8 mouse cellular contexts compared by ENCODE assay signal in genomic region chr6:67535777-67536054, GRCm38 (mm10). TPM values are rescaled to one million over a fixed set of nuclear protein-coding genes. Genes with fewer than 3 reads are reported as not detected.
DNase-seq lines count a peak whose midpoint lies in the region; ATAC-seq and TF ChIP-seq lines count a peak whose summit lies in the region.

Gene Tacstd2, minus strand, starts transcription at chr6:67535796.

- DNase-seq in ES-CJ7 (ENCODE audit: low read depth, low spot score), result peak; percentile 50
- DNase-seq in kidney, adult 2 months, result peak; percentile 44
- DNase-seq in lung, postnatal 14 days, result peak; percentile 35
- DNase-seq in adrenal gland, postnatal 4 days (ENCODE audit: low spot score in 2 of 2), result no peak
- no peak for DNase-seq in left cerebral cortex, adult 18-20 months (ENCODE audit: low spot score in 2 of 2)
- DNase-seq in gastrocnemius, adult 18-20 months (ENCODE audit: low spot score), result no peak
- DNase-seq in natural killer cell, adult 2 months (ENCODE audit: low spot score in 2 of 2), result no peak

- H3K9ac ChIP-seq in embryonic facial prominence, embryonic 12.5 days, result no peak within 1 kb of the TSS

- 3% methylated on average over 8 of the region's 8 CpGs for WGBS in embryonic facial prominence, embryonic 12.5 days
- 6% methylated on average over 8 of the region's 8 CpGs for WGBS in kidney, adult 2 months

- H3K9me3 ChIP-seq in embryonic facial prominence, embryonic 12.5 days, result no peaks in the 10 kb centered on the region

- no peak for TF ChIP-seq CTCF in kidney, adult 2 months (conservative IDR thresholded peaks at IDR 0.05; ENCODE audit: insufficient read depth, insufficient read length, low read depth, low read length)

- no peak for ATAC-seq in embryonic facial prominence, embryonic 12.5 days (ENCODE audit: insufficient number of reproducible peaks, insufficient read depth, low FRiP score, low TSS enrichment)

- TF ChIP-seq POLR2A in kidney, adult 2 months (IDR thresholded peaks at IDR 0.05; ENCODE audit: low read depth, low read length), result no peak

- H3K4me1 ChIP-seq in embryonic facial prominence, embryonic 12.5 days, result peaks cover 5% of the 10 kb centered on the region; the same call in 1 of the 2 replicates
- H3K4me1 ChIP-seq in kidney, adult 2 months (ENCODE audit: control insufficient read depth, insufficient read depth, low read length), result no peaks in the 10 kb centered on the region; the same call in 1 of the 2 replicates

- H3K4me3 ChIP-seq in embryonic facial prominence, embryonic 12.5 days, result peak within 1 kb of the TSS; percentile 40
- peak within 1 kb of the TSS; percentile 62 for H3K4me3 ChIP-seq in kidney, adult 2 months (ENCODE audit: insufficient read depth, low read depth, low read length)

- peaks cover 55% of the 10 kb centered on the region for H3K27me3 ChIP-seq in embryonic facial prominence, embryonic 12.5 days
- H3K27me3 ChIP-seq in kidney, adult 2 months (replicated peaks; ENCODE audit: control insufficient read depth, insufficient read depth, low read length), result no peaks in the 10 kb centered on the region

- no peak within 1 kb of the TSS for H3K27ac ChIP-seq in embryonic facial prominence, embryonic 12.5 days
- peak within 1 kb of the TSS; percentile 76 for H3K27ac ChIP-seq in kidney, adult 2 months (ENCODE audit: insufficient read depth, low read depth, low read length)

- no peaks in the 10 kb centered on the region for H3K36me3 ChIP-seq in embryonic facial prominence, embryonic 12.5 days
- H3K36me3 ChIP-seq in kidney, adult 2 months (ENCODE audit: control insufficient read depth, insufficient read depth, low read length), result no peaks in the 10 kb centered on the region

- peak within 1 kb of the TSS; percentile 68 for H3K4me2 ChIP-seq in embryonic facial prominence, embryonic 12.5 days (replicated peaks)

RNA-seq across cellular contexts. Expression of gene Tacstd2, which starts in this region (rescaled TPM):
- polyA plus RNA-seq in embryonic facial prominence, embryonic 12.5 days (2016; fragmentation: Nextera tagmentation; extraction: Ambion mirVana), result 18.0 and 18.7 TPM in 2 replicates
- polyA plus RNA-seq in kidney, adult 2 months (2012; rRNA removed), result 43.5 and 52.5 TPM in 2 replicates
- total RNA-seq in adrenal gland, postnatal 4 days (2021), result 1 to 10 TPM in 1 of 2 experiments, under 1 TPM in 1; 0.23 to 3.4 TPM
- under 1 TPM in 1 of 2 experiments, not detected in 1; 0.21 TPM for total RNA-seq in left cerebral cortex, adult 18-20 months (2021)
- total RNA-seq in gastrocnemius, adult 18-20 months (2021), result not detected

Comparison
In these comparisons a context has a peak if more than half of its experiments do, and no peak if none do; other contexts are left out.
1. DNase-seq: peak in ES-CJ7 (single experiment), kidney, adult 2 months (single experiment) and lung, postnatal 14 days (single experiment); none in adrenal gland, postnatal 4 days (0 of 2), left cerebral cortex, adult 18-20 months (0 of 2), gastrocnemius, adult 18-20 months (single experiment) and natural killer cell, adult 2 months (0 of 2).